Mouse (Mus musculus): Measurements from ENCODE around the gene Tbc1d23. TPM values are rescaled to one million over a fixed set of nuclear protein-coding genes. Genes with fewer than 3 reads are reported as not detected.

Gene Tbc1d23
- polyA plus RNA-seq, 2 experiments = 5.4 to 6.6 TPM

GRCm38 (mm10) chr16:57130752-57131400, 100.4 kb downstream of the Tbc1d23 start:
- 71% methylated on average over 3 of the region's 3 CpGs for WGBS (ENCODE audit: insufficient replicate concordance)
- Histone ChIP-seq H3K27ac (no peak overlapping the region), H3K9me3 (ENCODE audit: control insufficient read depth, low read length) (no peaks in the 10 kb centered on the region), H3K36me3 (replicated peaks; ENCODE audit: control insufficient read depth, insufficient read depth, low read depth) (peaks cover 7% of the 10 kb centered on the region), H3K4me3 (ENCODE audit: insufficient read depth in 1 of 2, low read depth in 2 of 2, low read length in 2 of 2) (no peak overlapping the region), H3K4me1 (replicated peaks; ENCODE audit: control insufficient read depth in 2 of 2, insufficient read depth in 2 of 2, low read length in 1 of 2) (peaks cover 0 to 8% of the 10 kb centered on the region in 2 experiments; a peak in 1 of 4 replicates), H3K9ac (replicated peaks) (no peak overlapping the region), H3K27me3 (ENCODE audit: control insufficient read depth, insufficient read depth, low read length) (no peaks in the 10 kb centered on the region), H3K4me2 (ENCODE audit: low read depth) (no peak overlapping the region)
- DNase-seq (ENCODE audit: low read depth in 3 of 3, low spot score in 3 of 3) (no peak), ATAC-seq (ENCODE audit: insufficient read depth) (no peak)
- TF ChIP-seq CTCF (IDR thresholded peaks at IDR 0.05; ENCODE audit: low read depth) (no peak), EP300 (IDR thresholded peaks at IDR 0.05; ENCODE audit: low read depth) (no peak)

- Histone ChIP-seq H3K9ac (replicated peaks) (no peak overlapping the region), H3K4me1 (replicated peaks; ENCODE audit: control insufficient read depth in 2 of 2, insufficient read depth in 2 of 2, low read length in 1 of 2) (peaks cover 2 to 16% of the 10 kb centered on the region in 2 experiments; a peak in 3 of 4 replicates), H3K4me2 (ENCODE audit: low read depth) (0 out of 2 replicates have a peak overlapping the region, but pooled peaks have one; percentile 22), H3K9me3 (ENCODE audit: control insufficient read depth, low read length) (no peaks in the 10 kb centered on the region), H3K27ac (no peak overlapping the region), H3K36me3 (replicated peaks; ENCODE audit: control insufficient read depth, insufficient read depth, low read depth) (no peaks in the 10 kb centered on the region; the same call in 1 of the 2 replicates), H3K27me3 (ENCODE audit: control insufficient read depth, insufficient read depth, low read length) (no peaks in the 10 kb centered on the region), H3K4me3 (ENCODE audit: insufficient read depth in 1 of 2, low read depth in 2 of 2, low read length in 2 of 2) (no peak overlapping the region)
- DNase-seq (ENCODE audit: low read depth in 3 of 3, low spot score in 3 of 3) (no peak), ATAC-seq (ENCODE audit: insufficient read depth) (peak; percentile 6; the same call in 1 of the 2 replicates)
- no peak for TF ChIP-seq CTCF (IDR thresholded peaks at IDR 0.05; ENCODE audit: low read depth)
- no peak for TF ChIP-seq EP300 (IDR thresholded peaks at IDR 0.05; ENCODE audit: low read depth)
- WGBS (ENCODE audit: insufficient replicate concordance) = 74% methylated on average over 2 of the region's 2 CpGs
Observed at GRCm38 (mm10) chr16:57127825-57128224, 103.5 kb downstream of the Tbc1d23 start.

GRCm38 (mm10) chr16:57126268-57126667, 105.0 kb downstream of the Tbc1d23 start:
- Histone ChIP-seq H3K36me3 (replicated peaks; ENCODE audit: control insufficient read depth, insufficient read depth, low read depth) (no peaks in the 10 kb centered on the region; the same call in 1 of the 2 replicates), H3K27me3 (ENCODE audit: control insufficient read depth, insufficient read depth, low read length) (no peaks in the 10 kb centered on the region), H3K4me1 (replicated peaks; ENCODE audit: control insufficient read depth in 2 of 2, insufficient read depth in 2 of 2, low read length in 1 of 2) (peaks cover 2 to 18% of the 10 kb centered on the region in 2 experiments; a peak in 3 of 4 replicates), H3K9ac (replicated peaks) (no peak overlapping the region), H3K27ac (no peak overlapping the region), H3K4me3 (ENCODE audit: insufficient read depth in 1 of 2, low read depth in 2 of 2, low read length in 2 of 2) (no peak overlapping the region), H3K9me3 (ENCODE audit: control insufficient read depth, low read length) (no peaks in the 10 kb centered on the region), H3K4me2 (ENCODE audit: low read depth) (no peak overlapping the region)
- ATAC-seq (ENCODE audit: insufficient read depth) (no peak), DNase-seq (ENCODE audit: low read depth in 3 of 3, low spot score in 3 of 3) (no peak)
- no peak for TF ChIP-seq CTCF (IDR thresholded peaks at IDR 0.05; ENCODE audit: low read depth)
- TF ChIP-seq EP300 (IDR thresholded peaks at IDR 0.05; ENCODE audit: low read depth) = no peak
- 52% methylated on average over 4 of the region's 4 CpGs for WGBS (ENCODE audit: insufficient replicate concordance)

- H3K9ac ChIP-seq (replicated peaks) = peak overlapping the region; percentile 97
- H3K9me3 ChIP-seq (ENCODE audit: control insufficient read depth, low read length) = no peaks in the 10 kb centered on the region
- H3K4me1 ChIP-seq (replicated peaks; ENCODE audit: control insufficient read depth in 2 of 2, insufficient read depth in 2 of 2, low read length in 1 of 2) = peaks cover 2 to 16% of the 10 kb centered on the region in 2 experiments; a peak in 3 of 4 replicates
- H3K4me3 ChIP-seq (ENCODE audit: insufficient read depth in 1 of 2, low read depth in 2 of 2, low read length in 2 of 2) = peak overlapping the region; percentile 74 to 98
- 17% methylated on average over 6 of the region's 6 CpGs for WGBS (ENCODE audit: insufficient replicate concordance)
- ATAC-seq (ENCODE audit: insufficient read depth) (no peak), DNase-seq (ENCODE audit: low read depth in 3 of 3, low spot score in 3 of 3) (no peak)
- no peak overlapping the region for H3K27ac ChIP-seq
- TF ChIP-seq CTCF (IDR thresholded peaks at IDR 0.05; ENCODE audit: low read depth) (no peak), EP300 (IDR thresholded peaks at IDR 0.05; ENCODE audit: low read depth) (no peak)
- peak overlapping the region; percentile 83 for H3K4me2 ChIP-seq (ENCODE audit: low read depth)
- H3K27me3 ChIP-seq (ENCODE audit: control insufficient read depth, insufficient read depth, low read length) = no peaks in the 10 kb centered on the region
- no peaks in the 10 kb centered on the region; the same call in 1 of the 2 replicates for H3K36me3 ChIP-seq (replicated peaks; ENCODE audit: control insufficient read depth, insufficient read depth, low read depth)
Observed at GRCm38 (mm10) chr16:57122682-57123445, 108.4 kb downstream of the Tbc1d23 start.

Measured in liver, embryonic 14.5 days (tissue).